Mouse (Mus musculus): ENCODE results near the gene Pabpn1l.
"Not testable (repeated sequence)": the region's sequence is repeated elsewhere in the genome, so short reads cannot be mapped to it uniquely, and the experiment has no call there.

DNA sequence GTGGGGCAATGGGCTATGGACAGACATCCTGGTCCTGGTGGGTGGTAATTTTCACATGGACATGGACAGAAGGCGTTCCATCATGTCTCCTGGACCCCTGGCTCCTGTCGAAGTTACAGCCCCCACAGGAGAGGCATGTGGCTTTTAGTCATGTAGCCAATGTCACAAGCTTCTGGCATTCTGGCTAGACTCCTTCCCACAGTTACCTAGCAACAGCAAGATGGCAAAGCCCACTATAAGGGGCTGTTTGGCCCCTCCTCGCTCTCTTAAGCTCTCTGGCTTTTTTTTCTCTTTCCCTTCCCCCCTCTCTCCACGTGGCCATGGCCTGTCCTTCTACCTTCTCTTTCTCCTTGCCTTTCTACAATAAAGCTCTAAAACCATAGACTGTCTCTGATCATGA is 49.4 kb downstream of the Pabpn1l start:
- TF ChIP-seq POLR2A (IDR thresholded peaks at IDR 0.05; ENCODE audit: borderline replicate concordance, low read depth, low read length); CTCF (IDR thresholded peaks at IDR 0.05; ENCODE audit: low read depth, low read length): not testable (repeated sequence)
